Mouse (Mus musculus) limb, embryonic 10.5 days (tissue): Measurements from ENCODE around the gene Tmem30a. TPM values are rescaled to one million over a fixed set of nuclear protein-coding genes. Genes with fewer than 3 reads are reported as not detected.

Experiments
- DNase-seq: peaks from one replicate; pipeline ENCODE4 v3.0.0-alpha.2; 2017; ENCODE audit warnings: low spot score
- H3K27ac ChIP-seq: fragments of 300-500 bp; sonication (generic); 2 replicates; pipeline ENCODE4 v1.5.1; 2016; ENCODE audit warnings: mild to moderate bottlenecking
- H3K27me3 ChIP-seq: fragments of 300-500 bp; sonication (generic); 2 replicates; pipeline ENCODE4 v1.6.1; 2016; ENCODE audit warnings: low read depth, mild to moderate bottlenecking; ENCODE audit not compliant: poor library complexity, severe bottlenecking
- H3K36me3 ChIP-seq: fragments of 300-500 bp; sonication (generic); 2 replicates; pipeline ENCODE4 v1.6.1; 2016; ENCODE audit warnings: mild to moderate bottlenecking, moderate library complexity
- H3K4me1 ChIP-seq: fragments of 300-500 bp; sonication (generic); 2 replicates; pipeline ENCODE4 v1.6.1; 2016
- H3K4me3 ChIP-seq: fragments of 300-500 bp; sonication (generic); 2 replicates; pipeline ENCODE4 v1.5.1; 2016; ENCODE audit warnings: mild to moderate bottlenecking, moderate library complexity
- H3K9me3 ChIP-seq: fragments of 300-500 bp; sonication (generic); replicated peaks from 2 replicates; pipeline ENCODE4 v1.6.1; 2016; ENCODE audit warnings: mild to moderate bottlenecking
- WGBS: fragments of 180-500 bp; shearing (Covaris S2); methylation state at CpG from one replicate; pipeline ENCODE4 v1.1.7; 2016; 5-methylcytosine and 5-hydroxymethylcytosine counted together
- polyA plus RNA-seq: library from polyadenylated mRNA; unstranded; fragments of >200 nt; fragmentation: Nextera tagmentation; extraction: Ambion mirVana; gene quantifications from 2 replicates; pipeline ENCODE4 v1.2.1, GENCODE M21; 2016

Gene Tmem30a
- polyA plus RNA-seq, 1 experiment from 2014 or later: 45.0 TPM

GRCm38 (mm10) chr9:79720143-79720542 lies 73.2 kb downstream of the Tmem30a start:
- 24% methylated on average over 9 of the region's 9 CpGs for WGBS
- peak; percentile 43 for DNase-seq
- H3K4me1 ChIP-seq: peaks cover 49% of the 10 kb centered on the region
- peak overlapping the region; percentile 87 for H3K27ac ChIP-seq
- H3K4me3 ChIP-seq: peak overlapping the region; percentile 63; the same call in 1 of the 2 replicates
- H3K36me3 ChIP-seq: no peaks in the 10 kb centered on the region
- H3K27me3 ChIP-seq: peaks cover 47% of the 10 kb centered on the region
- no peaks in the 10 kb centered on the region for H3K9me3 ChIP-seq

- under 1% methylated on average over 28 of the region's 28 CpGs for WGBS
- peak overlapping the region; percentile 87 for H3K27ac ChIP-seq
- H3K4me3 ChIP-seq: peak overlapping the region; percentile 63
- DNase-seq: peak; percentile 66
- H3K36me3 ChIP-seq: no peaks in the 10 kb centered on the region
- no peaks in the 10 kb centered on the region for H3K9me3 ChIP-seq
- peaks cover 50% of the 10 kb centered on the region for H3K27me3 ChIP-seq
- H3K4me1 ChIP-seq: peaks cover 56% of the 10 kb centered on the region
Measured at GRCm38 (mm10) chr9:79719451-79719850, 73.9 kb downstream of the Tmem30a start.

Other genes starting within 250 kb of the Tmem30a start
- gene Col12a1, start 74.7 kb downstream of the Tmem30a start, polyA plus RNA-seq: 4.8 and 12.4 TPM in 2 replicates
- 670 and 730 TPM in 2 replicates for gene Cox7a2, start 33.6 kb downstream of the Tmem30a start, polyA plus RNA-seq
- 0.75 and 0.88 TPM in 2 replicates for gene Filip1, start 219.3 kb upstream of the Tmem30a start, polyA plus RNA-seq